32 mouse cellular contexts compared by ENCODE assay signal in the genomic region with DNA sequence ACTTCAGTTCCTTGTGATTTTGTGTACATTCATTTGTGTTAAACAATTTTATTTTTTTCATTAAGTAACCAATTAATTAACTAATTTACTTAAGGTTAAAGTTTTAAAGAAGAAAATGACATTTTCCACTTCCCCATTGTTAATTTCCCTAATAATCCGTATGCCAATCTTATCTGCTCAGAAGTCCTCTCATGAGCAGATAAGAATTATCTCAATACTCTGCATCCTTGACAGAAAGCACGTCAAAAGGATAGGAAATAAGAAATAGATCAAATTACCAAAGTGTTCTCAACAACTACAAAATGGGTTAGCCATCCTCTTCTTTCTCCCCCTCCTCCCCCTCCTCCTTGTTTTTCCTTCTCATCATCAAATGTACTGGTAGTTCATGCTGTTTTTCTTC.
"Had no signal": no experiment of that assay in that cellular context is flagged by ENCODE, and none has a peak within 500 bp of the region (broad histone marks: within the 10 kb centered on the region; RNA-seq: fewer than 3 reads in every experiment).

No protein-coding gene starts in this region.

- H3K4me3 ChIP-seq: limb, embryonic 10.5 days; limb, embryonic 12.5 days; limb, embryonic 13.5 days; limb, embryonic 15.5 days; liver, embryonic 12.5 days; liver, embryonic 13.5 days; liver, embryonic 15.5 days; lung, embryonic 15.5 days; megakaryocyte, embryonic 14.5 days; midbrain, embryonic 10.5 days; midbrain, embryonic 12.5 days; midbrain, embryonic 13.5 days; midbrain, embryonic 15.5 days; myocyte; neural tube, embryonic 12.5 days had no signal

- H3K9ac ChIP-seq: limb, embryonic 12.5 days; limb, embryonic 13.5 days; limb, embryonic 15.5 days; liver, embryonic 12.5 days; liver, embryonic 13.5 days; liver, embryonic 14.5 days; liver, embryonic 15.5 days; liver, postnatal 0 days; lung, embryonic 14.5 days; lung, embryonic 15.5 days; midbrain, embryonic 12.5 days; midbrain, embryonic 13.5 days; midbrain, embryonic 15.5 days; neural tube, embryonic 12.5 days had no signal

- H3K4me2 ChIP-seq: limb, embryonic 12.5 days; limb, embryonic 13.5 days; limb, embryonic 15.5 days; liver, embryonic 11.5 days; liver, embryonic 12.5 days; liver, embryonic 13.5 days; liver, embryonic 15.5 days; lung, embryonic 14.5 days; lung, embryonic 15.5 days; midbrain, embryonic 11.5 days; midbrain, embryonic 12.5 days; midbrain, embryonic 13.5 days; midbrain, embryonic 15.5 days; neural tube, embryonic 12.5 days had no signal

- DNase-seq: left cerebral cortex, postnatal 4 days; liver; liver, embryonic 13.5 days; liver, postnatal 0 days; lung, adult 18-20 months; lung, adult 2 months; lung, embryonic 14.5 days; lung, postnatal 10 days; lung, postnatal 14 days; lung, postnatal 36 days; lung, postnatal 4 days; midbrain, embryonic 14.5 days had no signal

- H3K9me3 ChIP-seq: limb, embryonic 10.5 days; limb, embryonic 12.5 days; limb, embryonic 13.5 days; limb, embryonic 15.5 days; liver, embryonic 12.5 days; liver, embryonic 13.5 days; liver, embryonic 15.5 days; lung, embryonic 15.5 days; megakaryocyte, embryonic 14.5 days; midbrain, embryonic 10.5 days; midbrain, embryonic 12.5 days; midbrain, embryonic 13.5 days; midbrain, embryonic 15.5 days; neural tube, embryonic 12.5 days had no signal

- ATAC-seq: liver, embryonic 12.5 days; liver, postnatal 0 days; lung, postnatal 0 days; midbrain, embryonic 13.5 days; midbrain, embryonic 15.5 days; midbrain, embryonic 16.5 days had no signal

- H3K27ac ChIP-seq: limb, embryonic 10.5 days; limb, embryonic 12.5 days; limb, embryonic 13.5 days; limb, embryonic 15.5 days; liver, embryonic 12.5 days; liver, embryonic 13.5 days; liver, embryonic 14.5 days; liver, embryonic 15.5 days; lung, embryonic 15.5 days; macrophage; midbrain, embryonic 10.5 days; midbrain, embryonic 12.5 days; midbrain, embryonic 13.5 days; midbrain, embryonic 15.5 days; neural tube, embryonic 12.5 days had no signal

- H3K36me3 ChIP-seq: limb, embryonic 10.5 days; limb, embryonic 12.5 days; limb, embryonic 13.5 days; limb, embryonic 15.5 days; liver, embryonic 12.5 days; liver, embryonic 13.5 days; liver, embryonic 15.5 days; lung, embryonic 15.5 days; midbrain, embryonic 10.5 days; midbrain, embryonic 12.5 days; midbrain, embryonic 13.5 days; midbrain, embryonic 15.5 days; neural tube, embryonic 12.5 days had no signal

- H3K27me3 ChIP-seq: limb, embryonic 12.5 days; limb, embryonic 13.5 days; limb, embryonic 15.5 days; liver, embryonic 12.5 days; liver, embryonic 13.5 days; liver, embryonic 15.5 days; lung, embryonic 15.5 days; megakaryocyte, embryonic 14.5 days; midbrain, embryonic 12.5 days; midbrain, embryonic 13.5 days; midbrain, embryonic 15.5 days; neural tube, embryonic 12.5 days had no signal

- H3K4me1 ChIP-seq: limb, embryonic 12.5 days; limb, embryonic 13.5 days; limb, embryonic 15.5 days; liver, embryonic 12.5 days; liver, embryonic 13.5 days; liver, embryonic 15.5 days; lung, embryonic 15.5 days; midbrain, embryonic 12.5 days; midbrain, embryonic 13.5 days; midbrain, embryonic 15.5 days; neural tube, embryonic 12.5 days had no signal
